Mouse (Mus musculus) ES-Bruce4 (cell line): ENCODE data around the gene Cryga.

Source experiments
- CTCF ChIP-seq: IDR thresholded peaks from one replicate; pipeline ENCODE4 v1.8.1; 2011; ENCODE audit warnings: low read depth, low read length
- POLR2A ChIP-seq: IDR thresholded peaks from one replicate; pipeline ENCODE4 v1.8.1; 2011; ENCODE audit warnings: low read length; ENCODE audit not compliant: insufficient read depth

DNA sequence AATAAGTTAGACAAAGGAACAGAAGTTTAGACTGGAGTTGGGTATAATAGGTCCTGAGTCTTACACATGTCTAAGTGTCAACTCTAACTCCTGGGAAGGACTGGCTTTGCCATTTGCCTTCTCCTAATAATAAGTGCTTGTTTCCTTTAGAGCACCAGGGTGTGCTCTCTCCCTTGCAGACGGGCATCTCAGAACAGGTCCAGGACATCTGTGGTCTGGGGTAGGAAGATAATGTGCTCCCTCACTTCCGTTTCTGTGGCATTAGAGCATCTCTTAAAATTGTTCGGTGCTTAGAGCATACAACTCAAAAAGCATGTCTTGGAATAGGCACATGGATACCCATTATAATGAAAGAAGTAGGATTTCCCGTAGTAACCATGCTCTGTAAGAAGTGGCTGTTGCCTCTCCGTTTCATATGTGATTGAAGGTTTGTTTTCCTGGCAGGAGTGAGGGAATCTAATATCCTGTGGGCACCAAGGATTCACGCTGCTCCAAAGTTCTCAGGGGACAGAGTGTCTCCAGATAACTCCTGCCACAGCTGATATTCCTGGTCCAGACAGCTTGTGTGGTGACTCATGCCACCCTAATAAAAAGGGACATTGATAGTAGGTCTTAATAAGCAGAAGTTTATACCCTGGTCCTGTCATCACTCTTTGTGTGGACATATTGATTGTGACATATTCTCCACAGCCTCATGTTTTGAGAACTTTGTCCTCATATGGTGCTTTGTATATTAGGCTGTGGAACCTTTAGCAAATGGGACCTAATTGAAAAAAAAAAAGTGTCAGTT is 14.4 kb downstream of the Cryga start:
- TF ChIP-seq CTCF (no peak), POLR2A (no peak)
